Mouse (Mus musculus) heart, adult 2 months (tissue): ENCODE data around the gene Tmem116.

Source experiments
- CTCF ChIP-seq: fragments of 200-600 bp; IDR thresholded peaks from 2 replicates; pipeline ENCODE4 v1.8.1; 2022; ENCODE audit warnings: antibody characterized with exemption, mild to moderate bottlenecking, moderate library complexity
- EP300 ChIP-seq: fragments of 200-500 bp; IDR thresholded peaks from 2 replicates; pipeline ENCODE4 v1.6.1; 2011; ENCODE audit warnings: low read depth, low read length, control low read depth; ENCODE audit not compliant: insufficient read depth

DNA sequence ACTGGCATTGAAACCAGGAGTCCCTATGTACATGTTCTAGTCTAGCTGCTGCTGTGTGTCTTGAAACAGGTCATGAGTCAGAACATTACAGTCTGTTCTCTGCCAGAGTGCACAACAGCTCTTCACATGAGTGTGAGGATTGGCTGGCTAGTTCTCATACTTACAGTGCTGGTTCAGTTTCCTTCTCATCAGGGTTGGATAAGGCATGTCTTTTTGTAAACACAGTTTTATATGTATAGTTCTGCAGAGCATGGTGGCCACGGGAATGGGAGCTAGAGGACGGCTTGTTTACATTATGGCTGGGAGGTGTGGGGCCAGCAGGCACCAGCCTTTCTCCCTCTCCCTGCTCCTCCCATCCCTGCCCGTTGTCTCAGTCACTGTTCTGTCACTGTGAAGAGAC is 17.9 kb downstream of the Tmem116 start:
- TF ChIP-seq CTCF: no peak
- no peak for TF ChIP-seq EP300
